Mouse (Mus musculus): ENCODE measurements at regions not wholly inside any gene's neighbourhood (a gene's known extent, or its start where the extent isn't known, plus 50 kb on each side); places are given as distances from the start of the nearest gene placed in this dataset.

- Histone ChIP-seq H3K4me1 (peaks cover 4% of the 10 kb centered on the region; the same call in 1 of the 2 replicates), H3K27me3 (ENCODE audit: low read depth, poor library complexity, severe bottlenecking) (no peaks in the 10 kb centered on the region), H3K27ac (replicated peaks) (no peak overlapping the region), H3K36me3 (no peaks in the 10 kb centered on the region), H3K4me3 (no peak overlapping the region), H3K9me3 (replicated peaks) (no peaks in the 10 kb centered on the region)
- no peak for DNase-seq (ENCODE audit: low spot score)
- WGBS, result 83% methylated on average over 6 of the region's 6 CpGs
Measured at GRCm38 (mm10) chr3:106974114-106974789, 61.7 kb upstream of the Kcna3 start.

- no peak overlapping the region for H3K4me3 ChIP-seq
- no peak overlapping the region for H3K27ac ChIP-seq (replicated peaks)
- no peaks in the 10 kb centered on the region for H3K27me3 ChIP-seq (ENCODE audit: low read depth, poor library complexity, severe bottlenecking)
- H3K36me3 ChIP-seq, result no peaks in the 10 kb centered on the region
- DNase-seq (ENCODE audit: low spot score), result no peak
- H3K4me1 ChIP-seq, result 0 out of 2 replicates have a peak, but pooled peaks cover 3% of the 10 kb centered on the region
- WGBS, result 67% methylated on average over 6 of the region's 6 CpGs
- no peaks in the 10 kb centered on the region for H3K9me3 ChIP-seq (replicated peaks)
Measured at GRCm38 (mm10) chr3:106978728-106979127, 57.2 kb upstream of the Kcna3 start.

- 68% methylated on average over 3 of the region's 3 CpGs for WGBS
- DNase-seq (ENCODE audit: low spot score), result no peak
- H3K27ac ChIP-seq (replicated peaks), result no peak overlapping the region
- H3K27me3 ChIP-seq (ENCODE audit: low read depth, poor library complexity, severe bottlenecking), result no peaks in the 10 kb centered on the region
- no peak overlapping the region for H3K4me3 ChIP-seq
- H3K9me3 ChIP-seq (replicated peaks), result no peaks in the 10 kb centered on the region
- H3K4me1 ChIP-seq, result 0 out of 2 replicates have a peak, but pooled peaks cover 3% of the 10 kb centered on the region
- H3K36me3 ChIP-seq, result no peaks in the 10 kb centered on the region
Measured at GRCm38 (mm10) chr3:106980914-106981313, 55.1 kb upstream of the Kcna3 start.

- no peaks in the 10 kb centered on the region for H3K9me3 ChIP-seq (replicated peaks)
- H3K27ac ChIP-seq (replicated peaks), result no peak overlapping the region
- 0 out of 2 replicates have a peak, but pooled peaks cover 3% of the 10 kb centered on the region for H3K4me1 ChIP-seq
- no peaks in the 10 kb centered on the region for H3K27me3 ChIP-seq (ENCODE audit: low read depth, poor library complexity, severe bottlenecking)
- whole genome bisulfite sequencing, result 74% methylated on average over 3 of the region's 3 CpGs
- no peak for DNase-seq (ENCODE audit: low spot score)
- H3K4me3 ChIP-seq, result no peak overlapping the region
- H3K36me3 ChIP-seq, result no peaks in the 10 kb centered on the region
Measured at GRCm38 (mm10) chr3:106981323-106981722, 54.6 kb upstream of the Kcna3 start.

GRCm38 (mm10) chr3:106984231-106984630 lies 51.7 kb upstream of the Kcna3 start:
- Histone ChIP-seq H3K4me1 (0 out of 2 replicates have a peak, but pooled peaks cover 3% of the 10 kb centered on the region), H3K36me3 (no peaks in the 10 kb centered on the region), H3K27me3 (ENCODE audit: low read depth, poor library complexity, severe bottlenecking) (no peaks in the 10 kb centered on the region), H3K4me3 (no peak overlapping the region), H3K9me3 (replicated peaks) (no peaks in the 10 kb centered on the region), H3K27ac (replicated peaks) (no peak overlapping the region)
- no peak for DNase-seq (ENCODE audit: low spot score)
- 71% methylated on average over 4 of the region's 4 CpGs for WGBS
